Mouse (Mus musculus): ENCODE measurements at regions not wholly inside any gene's neighbourhood (a gene's known extent, or its start where the extent isn't known, plus 50 kb on each side); places are given as distances from the start of the nearest gene placed in this dataset.

GRCm38 (mm10) chr10:8970807-8971206, 84.9 kb upstream of the Sash1 start:
- no peak for TF ChIP-seq CTCF (IDR thresholded peaks at IDR 0.05; ENCODE audit: low read depth, low read length)
- TF ChIP-seq POLR2A (IDR thresholded peaks at IDR 0.05; ENCODE audit: borderline replicate concordance, low read depth, low read length): no peak
